Mouse (Mus musculus): Measurements from ENCODE around the gene Olfr715. TPM values are rescaled to one million over a fixed set of nuclear protein-coding genes. Genes with fewer than 3 reads are reported as not detected.
"Not testable (repeated sequence)": the region's sequence is repeated elsewhere in the genome, so short reads cannot be mapped to it uniquely, and the experiment has no call there.

Olfr715 gene
- total RNA-seq (2021): not detected
- long read RNA-seq: 0 reads

DNA sequence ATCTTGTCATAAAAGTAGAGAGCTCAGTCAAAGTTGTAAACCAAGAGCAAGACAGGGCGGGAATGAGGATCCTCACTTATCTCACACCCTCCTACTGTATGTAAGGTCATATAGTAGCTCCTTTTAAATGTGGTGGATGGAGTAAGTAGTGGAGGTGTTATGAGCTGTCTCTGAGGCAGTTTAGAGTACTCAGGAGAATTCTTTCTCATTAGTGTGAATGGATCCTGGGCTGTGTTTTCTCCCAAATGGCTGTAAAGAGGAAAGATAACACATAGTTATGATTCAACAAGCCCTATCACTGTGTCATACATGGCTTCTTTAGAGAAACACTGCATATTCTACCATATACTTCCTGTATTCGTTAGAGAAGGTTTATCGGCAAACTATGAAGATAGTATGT is at the start of gene Olfr715:
Gene Olfr715 (minus strand): TSS at position 101 of the 400 bp plus-strand sequence.
- not testable (repeated sequence) for DNase-seq (ENCODE audit: low spot score in 2 of 2)

DNA sequence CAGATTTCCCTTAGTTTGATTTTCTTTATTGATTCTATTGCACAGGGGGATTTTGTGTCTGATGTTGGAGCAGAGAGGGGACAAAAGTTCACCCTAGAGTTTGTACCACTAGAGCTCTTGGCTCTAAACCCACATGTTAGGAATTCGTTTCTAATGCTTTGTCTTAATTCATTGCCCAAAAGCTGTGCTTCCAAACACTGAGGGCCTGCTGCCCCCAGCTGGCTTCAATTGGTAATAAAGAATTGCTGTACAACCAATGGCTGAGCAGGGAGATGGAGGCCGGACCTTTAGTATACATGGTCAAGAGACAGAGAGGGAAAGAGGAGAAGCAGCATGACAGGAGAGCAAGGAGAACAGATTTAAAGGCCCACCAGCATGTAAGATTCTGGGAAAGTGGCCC is 49.5 kb upstream of the Olfr715 start:
- DNase-seq (ENCODE audit: low spot score in 2 of 2): no peak

DNA sequence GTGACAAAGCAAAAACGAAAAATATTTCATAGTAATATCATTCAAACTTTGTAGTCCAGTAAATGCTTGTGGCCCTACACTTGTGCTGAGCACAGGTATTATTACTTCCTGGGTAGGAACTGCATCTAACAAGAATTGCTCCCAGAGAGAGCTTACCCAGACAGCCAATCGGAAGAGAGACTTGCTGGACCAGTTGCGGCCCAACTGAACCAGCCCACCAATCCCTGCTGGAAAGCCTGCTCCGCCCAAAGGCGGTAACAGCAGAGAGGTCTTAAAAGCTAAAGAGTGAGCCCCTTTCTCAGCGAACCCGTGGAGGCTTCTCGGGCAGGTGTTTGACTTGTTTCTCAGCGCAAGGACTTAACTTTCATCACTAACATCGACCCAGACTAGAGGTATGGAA is 35.8 kb upstream of the Olfr715 start, which contains the start of gene Nlrp14:
Gene Nlrp14 (plus strand): TSS at position 301 of the 400 bp plus-strand sequence.
- DNase-seq (ENCODE audit: low spot score in 2 of 2): no peak

DNA sequence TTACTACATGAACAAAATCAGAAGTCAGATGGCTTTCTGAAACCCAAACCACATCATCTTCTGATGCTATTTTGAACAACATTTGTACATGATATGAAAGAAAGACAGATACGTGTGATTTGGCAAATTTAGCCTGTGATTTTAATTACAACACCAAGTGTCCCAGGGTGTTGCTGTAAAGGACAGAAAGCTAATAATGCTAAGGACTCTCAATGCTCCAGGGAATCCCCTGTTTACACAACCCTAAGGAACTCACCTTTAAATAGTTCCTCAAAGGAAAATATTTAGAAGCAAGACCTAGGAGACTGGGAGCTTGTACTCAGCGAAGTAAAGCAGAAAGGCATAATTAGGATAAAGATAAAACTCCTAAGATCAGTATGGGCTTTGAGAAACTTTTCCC is 7.1 kb upstream of the Olfr715 start, which contains the start of gene Olfr716:
Gene Olfr716 (plus strand): TSS at position 301 of the 400 bp plus-strand sequence.
- DNase-seq (ENCODE audit: low spot score in 2 of 2): not testable (repeated sequence)

DNA sequence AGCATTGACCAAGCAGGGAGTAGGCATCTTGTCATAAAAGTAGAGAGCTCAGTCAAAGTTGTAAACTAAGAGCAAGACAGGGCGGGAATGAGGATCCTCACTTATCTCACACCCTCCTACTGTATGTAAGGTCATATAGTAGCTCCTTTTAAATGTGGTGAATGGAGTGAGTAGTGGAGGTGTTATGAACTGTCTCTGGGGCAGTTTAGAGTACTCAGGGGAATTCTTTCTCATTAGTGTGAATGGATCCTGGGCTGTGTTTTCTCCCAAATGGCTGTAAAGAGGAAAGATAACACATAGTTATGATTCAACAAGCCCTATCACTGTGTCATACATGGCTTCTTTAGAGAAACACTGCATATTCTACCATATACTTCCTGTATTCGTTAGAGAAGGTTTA is 20.6 kb downstream of the Olfr715 start, which contains the start of gene Olfr715b:
Gene Olfr715b (minus strand): TSS at position 101 of the 400 bp plus-strand sequence.
- not testable (repeated sequence) for DNase-seq (ENCODE audit: low spot score in 2 of 2)

DNA sequence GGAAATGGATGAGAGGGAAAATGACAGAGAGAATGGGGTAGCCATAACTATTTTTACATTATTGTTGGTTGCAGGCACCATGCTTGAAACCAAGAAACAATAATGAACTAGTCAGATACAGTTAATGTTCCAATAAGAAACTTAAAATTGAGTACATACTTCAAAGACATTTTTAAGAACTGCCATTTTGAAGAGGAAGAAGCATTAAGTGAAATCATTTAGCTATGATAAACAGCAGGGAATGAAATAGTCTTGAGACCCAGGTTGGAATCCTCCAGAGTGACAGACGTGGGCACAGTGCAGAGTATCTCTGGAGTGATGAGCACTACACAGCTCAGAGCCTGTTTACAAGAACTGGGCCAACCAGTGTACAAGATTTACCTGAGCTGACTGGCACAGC is 38.0 kb downstream of the Olfr715 start, which contains the start of gene Olfr17:
Gene Olfr17 (plus strand): TSS at position 301 of the 400 bp plus-strand sequence.
- DNase-seq (ENCODE audit: low spot score in 2 of 2): no peak

Other genes with a start within 250 kb of the Olfr715 start
- not detected for gene Olfr706, start 242.9 kb downstream of the Olfr715 start, total RNA-seq (2021)
- gene Olfr707, start 229.8 kb downstream of the Olfr715 start, total RNA-seq (2021): not detected
- not detected for gene Olfr1532-ps1, start 223.1 kb downstream of the Olfr715 start, total RNA-seq (2021)
- not detected for gene Olfr709-ps1, start 198.9 kb downstream of the Olfr715 start, total RNA-seq (2021)
- not detected for gene Olfr710, start 182.8 kb downstream of the Olfr715 start, total RNA-seq (2021)
- gene Olfr6, start 167.1 kb downstream of the Olfr715 start, total RNA-seq (2021): under 1 TPM; 0.25 to 0.33 TPM
- not detected for gene Olfr711, start 155.6 kb downstream of the Olfr715 start, total RNA-seq (2021)
- gene Olfr2, start 125.0 kb downstream of the Olfr715 start, total RNA-seq (2021): not detected
- gene Olfr713, start 99.9 kb downstream of the Olfr715 start, total RNA-seq (2021): not detected
- not detected for gene Olfr714, start 60.1 kb downstream of the Olfr715 start, total RNA-seq (2021)
- not detected for gene Olfr17, start 37.9 kb downstream of the Olfr715 start, total RNA-seq (2021)
- not detected for gene Olfr715b, start 20.7 kb downstream of the Olfr715 start, total RNA-seq (2021)
- gene Olfr716, start 7.2 kb upstream of the Olfr715 start, total RNA-seq (2021): not detected
- gene Nlrp14, start 35.9 kb upstream of the Olfr715 start, total RNA-seq (2021): not detected
- not detected for gene Rbmxl2, start 78.4 kb upstream of the Olfr715 start, total RNA-seq (2021)
- gene Syt9, start 239.6 kb upstream of the Olfr715 start, total RNA-seq (2021): 1 to 10 TPM; 9.0 to 9.8 TPM

Measured in layer of hippocampus, postnatal 10 days (tissue).